Mouse (Mus musculus) limb, embryonic 14.5 days (tissue): Measurements from ENCODE around the gene Fam160a1. TPM values are rescaled to one million over a fixed set of nuclear protein-coding genes. Genes with fewer than 3 reads are reported as not detected.

Experiments
- ATAC-seq: fragments of 200-750 bp; cut with Nextera tagmentation; 2 replicates; pipeline ENCODE4 v1.8.0; 2017; ENCODE audit warnings: low read depth, moderate number of reproducible peaks, moderate TSS enrichment; ENCODE audit not compliant: low FRiP score
- DNase-seq: peaks from one replicate; pipeline ENCODE4 v3.0.0-alpha.2; 2015; ENCODE audit warnings: low spot score
- H3K27ac ChIP-seq: fragments of 300-500 bp; sonication (generic); replicated peaks from 2 replicates; pipeline ENCODE4 v1.5.1; 2014; ENCODE audit warnings: low read depth, mild to moderate bottlenecking, low read length, moderate library complexity, mixed read lengths
- H3K27me3 ChIP-seq: fragments of 300-500 bp; sonication (generic); 2 replicates; pipeline ENCODE4 v1.6.1; 2014; ENCODE audit warnings: low read length, mixed read lengths; ENCODE audit not compliant: control insufficient read depth, insufficient read depth
- H3K36me3 ChIP-seq: fragments of 300-500 bp; sonication (generic); 2 replicates; pipeline ENCODE4 v1.6.1; 2014; ENCODE audit warnings: mild to moderate bottlenecking, low read length, moderate library complexity, mixed read lengths; ENCODE audit not compliant: control insufficient read depth, insufficient read depth
- H3K4me1 ChIP-seq: fragments of 300-500 bp; sonication (generic); 2 replicates; pipeline ENCODE4 v1.6.1; 2014; ENCODE audit warnings: antibody characterized with exemption, low read length, mixed read lengths; ENCODE audit not compliant: control insufficient read depth, insufficient read depth
- H3K4me2 ChIP-seq: fragments of 300-500 bp; sonication (generic); replicated peaks from 2 replicates; pipeline ENCODE4 v1.6.1; 2014; ENCODE audit warnings: low read depth, mild to moderate bottlenecking, low read length, moderate library complexity; ENCODE audit not compliant: severe bottlenecking
- H3K4me3 ChIP-seq: fragments of 300-500 bp; sonication (generic); replicated peaks from 2 replicates; pipeline ENCODE4 v1.5.1; 2014; ENCODE audit warnings: low read length
- H3K9ac ChIP-seq: fragments of 300-500 bp; sonication (generic); 2 replicates; pipeline ENCODE4 v1.6.1; 2014; ENCODE audit warnings: mild to moderate bottlenecking, low read depth, low read length, moderate library complexity; ENCODE audit not compliant: severe bottlenecking
- H3K9me3 ChIP-seq: fragments of 300-500 bp; sonication (generic); 2 replicates; pipeline ENCODE4 v1.6.1; 2016; ENCODE audit warnings: low read length; ENCODE audit not compliant: control insufficient read depth
- POLR2A ChIP-seq: fragments of 200-500 bp; IDR thresholded peaks from 2 replicates; pipeline ENCODE4 v1.8.0; 2012; ENCODE audit warnings: inconsistent platforms, mild to moderate bottlenecking, moderate library complexity, borderline replicate concordance; ENCODE audit not compliant: insufficient read depth, insufficient read length; ENCODE audit errors: extremely low read depth
- WGBS: fragments of 180-500 bp; shearing (Covaris S2); extraction: QIAGEN DNeasy Blood & Tissue Kit; methylation state at CpG from one replicate; pipeline ENCODE4 v1.1.7; 2014; 5-methylcytosine and 5-hydroxymethylcytosine counted together
- polyA plus RNA-seq, 2 experiments: library from polyadenylated mRNA; depleted of rRNA in 1 of 2; stranded (reverse) in 1 of 2; unstranded in 1 of 2; fragments of >200 nt; fragmentation: Nextera tagmentation in 1 of 2; extraction: Ambion mirVana in 1 of 2; gene quantifications; 2 replicates each; pipeline versions ENCODE4 v1.2.1 to v1.2.3; 2012 to 2014

Gene Fam160a1
- polyA plus RNA-seq, 2 experiments: 4.3 to 6.2 TPM

DNA sequence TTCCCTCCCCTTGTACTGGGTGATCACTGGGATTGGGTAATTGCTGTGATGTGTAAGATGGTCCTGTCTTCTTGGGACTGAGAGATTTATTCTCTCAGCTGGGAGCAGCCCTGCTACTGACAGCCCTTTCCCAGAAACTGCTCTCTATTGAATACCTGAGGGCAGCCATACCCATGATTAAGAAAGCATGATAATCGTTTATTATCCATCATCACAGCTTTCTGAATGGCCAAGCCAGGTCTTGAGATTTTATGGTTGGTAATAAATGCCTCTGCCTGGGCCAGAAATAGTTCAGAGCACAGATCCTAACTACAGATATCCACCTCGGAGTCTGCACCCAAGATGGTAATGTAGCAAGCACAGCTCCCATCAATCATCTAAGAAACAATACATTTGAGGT lies 59.1 kb downstream of the Fam160a1 start:
- Histone ChIP-seq H3K9ac (no peak overlapping the region), H3K4me1 (peaks cover 6% of the 10 kb centered on the region), H3K9me3 (no peaks in the 10 kb centered on the region), H3K27ac (no peak overlapping the region), H3K4me2 (no peak overlapping the region), H3K36me3 (no peaks in the 10 kb centered on the region), H3K27me3 (no peaks in the 10 kb centered on the region), H3K4me3 (no peak overlapping the region)
- no peak for TF ChIP-seq POLR2A
- ATAC-seq (no peak), DNase-seq (no peak)
- 31% methylated on average over 2 of the region's 2 CpGs for WGBS

DNA sequence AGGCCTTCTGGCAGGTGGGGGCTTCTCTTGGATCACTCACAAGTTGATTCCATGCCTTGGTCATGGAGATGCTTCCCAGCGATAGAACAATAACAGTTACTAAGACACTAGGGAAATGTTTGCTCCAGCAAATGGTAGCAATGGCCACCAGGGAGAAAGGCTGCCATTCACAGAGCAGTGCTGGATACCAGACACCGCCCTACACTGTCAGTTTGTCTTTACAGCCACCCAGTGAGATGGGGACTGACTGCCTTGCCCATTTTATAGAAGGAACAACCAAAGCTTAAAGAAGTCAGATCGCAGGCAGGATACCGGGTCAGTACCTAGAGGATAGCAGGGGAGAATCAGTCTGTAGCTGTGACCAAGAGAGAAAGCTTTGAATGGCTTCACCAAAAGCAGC lies 59.7 kb downstream of the Fam160a1 start:
- TF ChIP-seq POLR2A: no peak
- 86% methylated on average over 4 of the region's 4 CpGs for WGBS
- no peak overlapping the region for H3K9ac ChIP-seq
- no peak overlapping the region for H3K4me3 ChIP-seq
- H3K27me3 ChIP-seq: no peaks in the 10 kb centered on the region
- DNase-seq: no peak
- H3K27ac ChIP-seq: no peak overlapping the region
- H3K36me3 ChIP-seq: no peaks in the 10 kb centered on the region
- H3K9me3 ChIP-seq: no peaks in the 10 kb centered on the region
- no peak for ATAC-seq
- peaks cover 11% of the 10 kb centered on the region for H3K4me1 ChIP-seq
- H3K4me2 ChIP-seq: no peak overlapping the region

DNA sequence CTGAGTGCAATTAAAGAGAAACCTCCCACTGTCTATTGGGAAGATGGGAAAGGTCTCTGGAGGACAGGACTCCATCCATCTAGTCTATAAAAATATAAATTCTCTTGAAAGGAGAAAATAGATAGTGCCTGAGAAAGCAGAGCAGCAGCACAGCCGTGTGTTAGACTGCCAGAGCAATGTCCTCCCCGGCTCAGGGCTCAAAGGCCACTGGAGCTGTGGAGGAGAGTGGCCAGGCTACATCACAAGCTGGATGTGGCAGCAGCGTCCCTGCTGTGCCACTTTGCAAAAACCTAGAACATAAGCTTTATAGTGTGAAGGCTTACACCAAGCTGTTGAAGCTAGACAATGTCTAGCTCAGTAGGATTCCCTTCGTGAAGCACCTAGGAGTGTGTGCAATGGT lies 67.7 kb downstream of the Fam160a1 start:
- Histone ChIP-seq H3K9me3 (no peaks in the 10 kb centered on the region), H3K27ac (no peak overlapping the region), H3K4me1 (peaks cover 28% of the 10 kb centered on the region), H3K9ac (no peak overlapping the region), H3K36me3 (no peaks in the 10 kb centered on the region), H3K4me2 (no peak overlapping the region), H3K4me3 (no peak overlapping the region), H3K27me3 (no peaks in the 10 kb centered on the region)
- ATAC-seq (no peak), DNase-seq (no peak)
- WGBS: 59% methylated on average over 4 of the region's 4 CpGs
- no peak for TF ChIP-seq POLR2A

DNA sequence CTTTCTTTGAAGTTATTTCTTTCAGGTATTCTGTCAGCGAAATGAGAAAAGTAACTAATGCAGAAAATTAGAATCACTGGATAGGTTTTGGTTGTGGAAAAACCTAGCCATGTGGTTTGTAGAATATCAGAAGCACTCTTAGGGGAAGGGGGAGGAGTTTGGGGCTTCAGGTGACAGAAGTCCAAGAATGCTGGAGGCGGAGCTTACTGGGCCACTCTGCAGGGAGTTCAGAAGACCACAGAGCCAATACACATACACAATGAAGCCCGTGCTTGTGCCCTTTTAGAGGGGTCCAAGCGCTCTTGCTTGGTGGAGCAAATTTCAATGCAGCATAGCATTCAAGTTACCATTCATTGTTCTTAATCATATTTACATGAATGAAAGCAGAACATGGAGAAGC lies 68.2 kb downstream of the Fam160a1 start:
- no peak overlapping the region for H3K9ac ChIP-seq
- H3K36me3 ChIP-seq: no peaks in the 10 kb centered on the region
- H3K4me2 ChIP-seq: no peak overlapping the region
- no peak overlapping the region for H3K27ac ChIP-seq
- H3K27me3 ChIP-seq: no peaks in the 10 kb centered on the region
- H3K4me3 ChIP-seq: no peak overlapping the region
- TF ChIP-seq POLR2A: no peak
- H3K4me1 ChIP-seq: peaks cover 28% of the 10 kb centered on the region
- no peak for DNase-seq
- no peak for ATAC-seq
- H3K9me3 ChIP-seq: no peaks in the 10 kb centered on the region
- 28% methylated on average over 4 of the region's 4 CpGs for WGBS

GRCm38 (mm10) chr3:85746116-85746515 lies 71.0 kb downstream of the Fam160a1 start:
- Histone ChIP-seq H3K4me3 (no peak overlapping the region), H3K27ac (no peak overlapping the region), H3K9ac (no peak overlapping the region), H3K36me3 (no peaks in the 10 kb centered on the region), H3K4me1 (peaks cover 15% of the 10 kb centered on the region), H3K4me2 (no peak overlapping the region), H3K27me3 (no peaks in the 10 kb centered on the region), H3K9me3 (no peaks in the 10 kb centered on the region)
- DNase-seq (peak; percentile 52), ATAC-seq (no peak)
- no peak for TF ChIP-seq POLR2A
- 5% methylated on average over 4 of the region's 4 CpGs for WGBS

- no peaks in the 10 kb centered on the region for H3K27me3 ChIP-seq
- ATAC-seq (no peak), DNase-seq (no peak)
- H3K9me3 ChIP-seq: no peaks in the 10 kb centered on the region
- WGBS: 70% methylated on average over 3 of the region's 3 CpGs
- H3K9ac ChIP-seq: no peak overlapping the region
- no peaks in the 10 kb centered on the region for H3K36me3 ChIP-seq
- H3K4me3 ChIP-seq: no peak overlapping the region
- H3K27ac ChIP-seq: no peak overlapping the region
- H3K4me2 ChIP-seq: no peak overlapping the region
- TF ChIP-seq POLR2A: no peak
- peaks cover 10% of the 10 kb centered on the region for H3K4me1 ChIP-seq
Measured at GRCm38 (mm10) chr3:85741767-85742166, 75.3 kb downstream of the Fam160a1 start.
